Mouse (Mus musculus) embryonic facial prominence, embryonic 13.5 days (tissue): Measurements from ENCODE around the gene Wdr34. TPM values are rescaled to one million over a fixed set of nuclear protein-coding genes. Genes with fewer than 3 reads are reported as not detected.

Source experiments
- ATAC-seq: fragments of 200-750 bp; cut with Nextera tagmentation; 2 replicates; pipeline ENCODE4 v1.8.0; 2017; ENCODE audit warnings: low read depth; ENCODE audit not compliant: insufficient number of reproducible peaks, insufficient read depth, low FRiP score, low TSS enrichment
- H3K27ac ChIP-seq: fragments of 300-500 bp; sonication (generic); 2 replicates; pipeline ENCODE4 v1.5.1; 2015; ENCODE audit warnings: moderate library complexity, mild to moderate bottlenecking, inconsistent platforms
- H3K27me3 ChIP-seq: fragments of 300-500 bp; sonication (generic); 2 replicates; pipeline ENCODE4 v1.6.1; 2015; ENCODE audit warnings: mild to moderate bottlenecking, inconsistent platforms
- H3K36me3 ChIP-seq: fragments of 300-500 bp; sonication (generic); 2 replicates; pipeline ENCODE4 v1.6.1; 2015; ENCODE audit warnings: mild to moderate bottlenecking, inconsistent platforms
- H3K4me1 ChIP-seq: fragments of 300-500 bp; sonication (generic); 2 replicates; pipeline ENCODE4 v1.6.1; 2015; ENCODE audit warnings: inconsistent platforms
- H3K4me2 ChIP-seq: fragments of 300-500 bp; sonication (generic); 2 replicates; pipeline ENCODE4 v1.6.1; 2015; ENCODE audit warnings: moderate library complexity, mild to moderate bottlenecking, inconsistent platforms
- H3K4me3 ChIP-seq: fragments of 300-500 bp; sonication (generic); 2 replicates; pipeline ENCODE4 v1.5.1; 2015; ENCODE audit warnings: mild to moderate bottlenecking, inconsistent platforms
- H3K9ac ChIP-seq: fragments of 300-500 bp; sonication (generic); 2 replicates; pipeline ENCODE4 v1.6.1; 2015; ENCODE audit warnings: mild to moderate bottlenecking, inconsistent platforms
- H3K9me3 ChIP-seq: fragments of 300-500 bp; sonication (generic); 2 replicates; pipeline ENCODE4 v1.6.1; 2016; ENCODE audit warnings: inconsistent platforms
- WGBS: fragments of 180-500 bp; shearing (Covaris S2); methylation state at CpG from one replicate; pipeline ENCODE4 v1.1.7; 2015; ENCODE audit warnings: mixed read lengths; 5-methylcytosine and 5-hydroxymethylcytosine counted together
- polyA plus RNA-seq: library from polyadenylated mRNA; unstranded; fragments of >200 nt; fragmentation: Nextera tagmentation; extraction: Ambion mirVana; gene quantifications from 2 replicates; pipeline ENCODE4 v1.2.1, GENCODE M21; 2015

Wdr34 gene
- 46.5 and 46.9 TPM in 2 replicates for polyA plus RNA-seq

- WGBS = 1% methylated on average over 54 of the region's 54 CpGs
- H3K27me3 ChIP-seq = no peaks in the 10 kb centered on the region
- H3K4me3 ChIP-seq = peak within 1 kb of the TSS; percentile 74
- no peaks in the 10 kb centered on the region; the same call in 1 of the 2 replicates for H3K9me3 ChIP-seq
- ATAC-seq = peak; percentile 92
- peak within 1 kb of the TSS; percentile 66 for H3K4me2 ChIP-seq
- H3K36me3 ChIP-seq = peaks cover 13% of the 10 kb centered on the region
- peak within 1 kb of the TSS; percentile 91 for H3K27ac ChIP-seq
- H3K4me1 ChIP-seq = peaks cover 5% of the 10 kb centered on the region; the same call in 1 of the 2 replicates
- H3K9ac ChIP-seq = peak within 1 kb of the TSS; percentile 86
These were observed at the start of gene Wdr34 for GRCm38 (mm10) chr2:30048699-30049388. TSS of gene Wdr34 (minus strand) at chr2:30048881.

- Histone ChIP-seq H3K4me3 (no peak overlapping the region), H3K4me2 (no peak overlapping the region), H3K9me3 (no peaks in the 10 kb centered on the region), H3K27me3 (no peaks in the 10 kb centered on the region), H3K27ac (no peak overlapping the region), H3K36me3 (peaks cover 59% of the 10 kb centered on the region), H3K4me1 (peaks cover 20% of the 10 kb centered on the region), H3K9ac (no peak overlapping the region; the same call in 1 of the 2 replicates)
- WGBS = 88% methylated on average over 2 of the region's 2 CpGs
- ATAC-seq = no peak
These were observed 47.3 kb upstream of the Wdr34 start for GRCm38 (mm10) chr2:30095882-30096527.

DNA sequence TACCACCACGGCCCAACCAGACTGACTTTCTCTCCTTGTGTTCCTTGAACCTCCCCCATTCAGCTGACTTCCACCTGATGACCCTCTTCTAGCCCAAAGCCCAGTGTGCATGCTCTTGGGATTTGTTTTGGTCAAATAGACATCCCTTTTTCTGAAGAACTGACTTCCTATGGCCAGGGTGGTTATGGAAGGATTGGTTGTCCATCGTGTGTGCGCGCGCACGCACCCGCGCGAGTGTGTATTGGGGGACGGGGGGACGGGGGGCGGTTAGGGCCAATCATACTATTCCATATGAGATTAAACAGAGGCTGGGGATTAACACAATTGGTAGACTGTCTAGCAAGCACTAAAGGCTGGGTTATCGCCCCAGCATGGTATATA is 45.5 kb upstream of the Wdr34 start:
- no peak for ATAC-seq
- Histone ChIP-seq H3K9ac (peak overlapping the region; percentile 76), H3K4me2 (peak overlapping the region; percentile 79), H3K27me3 (no peaks in the 10 kb centered on the region), H3K4me3 (peak overlapping the region; percentile 66), H3K27ac (peak overlapping the region; percentile 71; the same call in 1 of the 2 replicates), H3K36me3 (peaks cover 55% of the 10 kb centered on the region), H3K9me3 (no peaks in the 10 kb centered on the region), H3K4me1 (peaks cover 20% of the 10 kb centered on the region)
- WGBS = 4% methylated on average over 13 of the region's 13 CpGs

- peak within 1 kb of the TSS; percentile 71 for H3K27ac ChIP-seq
- H3K9me3 ChIP-seq = no peaks in the 10 kb centered on the region
- H3K4me3 ChIP-seq = peak within 1 kb of the TSS; percentile 66
- peak within 1 kb of the TSS; percentile 76 for H3K9ac ChIP-seq
- H3K27me3 ChIP-seq = no peaks in the 10 kb centered on the region
- peaks cover 20% of the 10 kb centered on the region for H3K4me1 ChIP-seq
- H3K4me2 ChIP-seq = peak within 1 kb of the TSS; percentile 79
- under 1% methylated on average over 51 of the region's 51 CpGs for WGBS
- H3K36me3 ChIP-seq = peaks cover 49% of the 10 kb centered on the region
- ATAC-seq = peak; percentile 92
These were observed 45.0 kb upstream of the Wdr34 start, which contains the start of gene Zdhhc12 for GRCm38 (mm10) chr2:30093471-30094207. TSS of gene Zdhhc12 (minus strand) at chr2:30093648.

GRCm38 (mm10) chr2:30092280-30092918 is 43.7 kb upstream of the Wdr34 start:
- peak overlapping the region; percentile 66 for H3K4me3 ChIP-seq
- no peak overlapping the region; the same call in 1 of the 2 replicates for H3K27ac ChIP-seq
- WGBS = 53% methylated on average over 6 of the region's 6 CpGs
- H3K9ac ChIP-seq = peak overlapping the region; percentile 76
- H3K36me3 ChIP-seq = peaks cover 41% of the 10 kb centered on the region
- H3K4me2 ChIP-seq = peak overlapping the region; percentile 79
- H3K27me3 ChIP-seq = no peaks in the 10 kb centered on the region
- H3K9me3 ChIP-seq = no peaks in the 10 kb centered on the region
- no peak for ATAC-seq
- H3K4me1 ChIP-seq = peaks cover 20% of the 10 kb centered on the region

DNA sequence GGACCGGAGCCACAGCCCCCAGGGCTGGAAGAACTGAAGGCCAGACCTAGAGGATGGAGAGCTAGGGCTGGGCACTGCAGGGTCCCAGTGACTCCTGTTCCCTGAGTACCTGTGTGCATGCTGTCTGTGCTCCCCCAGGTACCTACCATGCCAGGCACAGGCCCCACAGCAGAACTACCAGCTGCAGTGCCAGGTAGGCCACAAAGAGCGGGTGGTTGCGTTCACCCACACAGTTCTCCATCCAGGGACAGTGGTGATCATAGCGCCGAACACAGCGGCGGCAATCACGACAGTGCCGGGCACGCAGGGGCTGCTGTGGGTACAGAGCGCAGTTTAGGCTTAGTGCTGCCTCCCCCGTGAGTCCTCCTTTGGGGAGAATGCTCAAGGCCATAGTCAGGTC is 42.8 kb upstream of the Wdr34 start:
- 95% methylated on average over 12 of the region's 12 CpGs for WGBS
- Histone ChIP-seq H3K27ac (no peak overlapping the region), H3K9ac (no peak overlapping the region), H3K4me2 (no peak overlapping the region), H3K9me3 (no peaks in the 10 kb centered on the region), H3K4me1 (peaks cover 20% of the 10 kb centered on the region), H3K36me3 (peaks cover 36% of the 10 kb centered on the region), H3K4me3 (no peak overlapping the region), H3K27me3 (no peaks in the 10 kb centered on the region)
- ATAC-seq = no peak

- Histone ChIP-seq H3K9ac (no peak overlapping the region), H3K36me3 (peaks cover 29% of the 10 kb centered on the region), H3K27me3 (no peaks in the 10 kb centered on the region), H3K4me3 (no peak overlapping the region), H3K4me2 (no peak overlapping the region), H3K4me1 (peaks cover 8% of the 10 kb centered on the region), H3K9me3 (no peaks in the 10 kb centered on the region), H3K27ac (no peak overlapping the region)
- no peak for ATAC-seq
- WGBS = 87% methylated on average over 4 of the region's 4 CpGs
These were observed 38.6 kb upstream of the Wdr34 start for GRCm38 (mm10) chr2:30087310-30087709.

GRCm38 (mm10) chr2:30084632-30085031 is 36.0 kb upstream of the Wdr34 start:
- Histone ChIP-seq H3K9ac (peak overlapping the region; percentile 61), H3K4me2 (peak overlapping the region; percentile 56), H3K4me1 (peaks cover 6% of the 10 kb centered on the region), H3K27ac (no peak overlapping the region), H3K9me3 (no peaks in the 10 kb centered on the region), H3K36me3 (peaks cover 8% of the 10 kb centered on the region), H3K4me3 (peak overlapping the region; percentile 28), H3K27me3 (no peaks in the 10 kb centered on the region)
- 8% methylated on average over 12 of the region's 12 CpGs for WGBS
- ATAC-seq = peak; percentile 48; the same call in 1 of the 2 replicates

DNA sequence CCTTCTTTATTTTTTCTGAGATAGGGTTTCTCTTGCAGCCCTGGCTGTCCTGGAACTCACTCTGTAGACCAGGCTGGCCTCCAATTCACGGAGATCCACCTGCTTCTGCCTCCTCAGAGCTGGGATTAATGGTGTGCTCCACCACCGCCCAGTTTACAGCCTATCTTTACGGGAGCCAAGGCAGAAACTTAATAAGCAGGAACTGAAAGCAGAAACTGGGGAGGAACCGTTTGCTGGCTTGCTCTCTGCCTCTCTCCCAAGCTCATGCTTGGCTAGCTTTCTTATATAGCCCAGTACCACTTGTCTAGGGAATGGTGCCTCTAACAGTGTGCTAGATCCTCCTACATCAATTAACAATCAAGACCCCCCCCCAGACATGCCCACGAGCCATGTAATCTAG is 35.4 kb upstream of the Wdr34 start:
- H3K27ac ChIP-seq = no peak overlapping the region
- WGBS = 56% methylated on average over 5 of the region's 5 CpGs
- peaks cover 7% of the 10 kb centered on the region for H3K36me3 ChIP-seq
- peak overlapping the region; percentile 56 for H3K4me2 ChIP-seq
- ATAC-seq = no peak
- H3K27me3 ChIP-seq = no peaks in the 10 kb centered on the region
- H3K4me3 ChIP-seq = peak overlapping the region; percentile 28
- no peaks in the 10 kb centered on the region for H3K9me3 ChIP-seq
- H3K4me1 ChIP-seq = peaks cover 6% of the 10 kb centered on the region
- H3K9ac ChIP-seq = no peak overlapping the region

DNA sequence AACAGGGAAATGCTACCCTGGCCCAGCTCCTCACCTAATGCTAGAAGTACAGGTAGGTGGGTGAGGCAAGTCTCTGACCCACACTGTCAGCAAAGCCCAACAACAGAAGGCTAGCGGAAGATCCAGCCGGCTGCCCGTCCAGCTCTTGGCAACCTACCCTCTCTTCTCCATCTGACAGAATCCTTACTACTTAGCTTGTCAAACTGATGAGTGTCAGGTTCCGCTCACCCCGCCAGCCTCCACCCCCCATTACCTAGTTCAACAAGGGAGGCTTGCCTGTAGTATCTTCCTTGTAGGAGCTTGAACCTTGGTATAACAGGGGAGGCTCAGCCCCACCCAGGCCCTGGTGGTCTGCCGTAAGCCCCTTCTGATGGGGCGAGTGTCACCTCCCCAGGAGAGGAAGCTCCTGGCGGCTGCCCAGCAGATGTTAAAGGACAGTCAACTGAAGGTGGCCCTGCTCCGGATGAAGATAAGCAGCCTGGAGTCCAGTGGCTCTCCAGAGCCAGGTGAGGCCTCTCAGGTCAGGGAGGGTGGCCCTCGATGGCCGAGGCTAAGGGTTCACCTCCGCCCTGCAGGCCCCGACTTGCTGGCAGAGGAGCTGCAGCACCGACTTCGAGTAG is 31.6 kb upstream of the Wdr34 start:
- peaks cover 22% of the 10 kb centered on the region for H3K4me1 ChIP-seq
- H3K4me2 ChIP-seq = no peak overlapping the region

More for the DNA sequence above, 31.6 kb upstream of the Wdr34 start:
- Histone ChIP-seq H3K27me3 (no peaks in the 10 kb centered on the region), H3K27ac (no peak overlapping the region), H3K36me3 (peaks cover 3% of the 10 kb centered on the region; the same call in 1 of the 2 replicates), H3K9ac (0 out of 2 replicates have a peak overlapping the region, but pooled peaks have one; percentile 32), H3K4me3 (no peak overlapping the region), H3K9me3 (no peaks in the 10 kb centered on the region)
- ATAC-seq = no peak
- 80% methylated on average over 15 of the region's 15 CpGs for WGBS
